Mouse (Mus musculus) yolk sac, embryonic 10.5 days (tissue): Measurements from ENCODE around the gene Gm21891.
"Not testable (repeated sequence)": the region's sequence is repeated elsewhere in the genome, so short reads cannot be mapped to it uniquely, and the experiment has no call there.

Experiments
- DNase-seq: peaks from one replicate; pipeline ENCODE4 v3.0.0-alpha.2; 2017; ENCODE audit warnings: low spot score

Gene Gm21891

GRCm38 (mm10) chrY:13133392-13133791 is at the start of gene Gm21891:
Gene Gm21891 (minus strand): TSS chrY:13133492.
- DNase-seq: not testable (repeated sequence)

- not testable (repeated sequence) for DNase-seq
Measured at GRCm38 (mm10) chrY:13161668-13162067, 28.4 kb upstream of the Gm21891 start, which contains the start of gene Gm21425. Gene Gm21425 (plus strand): TSS chrY:13161968.
